Mouse (Mus musculus) midbrain, embryonic 10.5 days (tissue): ENCODE measurements around the gene Phf20. TPM values are rescaled to one million over a fixed set of nuclear protein-coding genes. Genes with fewer than 3 reads are reported as not detected.

Experiments
- DNase-seq: peaks from one replicate; pipeline ENCODE4 v3.0.0-alpha.2; 2017; ENCODE audit warnings: low spot score
- H3K27ac ChIP-seq: fragments of 300-500 bp; sonication (generic); replicated peaks from 2 replicates; pipeline ENCODE4 v1.5.1; 2016; ENCODE audit warnings: mild to moderate bottlenecking
- H3K27me3 ChIP-seq: fragments of 300-500 bp; sonication (generic); 2 replicates; pipeline ENCODE4 v1.6.1; 2016; ENCODE audit warnings: low read depth, mild to moderate bottlenecking; ENCODE audit not compliant: poor library complexity, severe bottlenecking
- H3K36me3 ChIP-seq: fragments of 300-500 bp; sonication (generic); 2 replicates; pipeline ENCODE4 v1.6.1; 2016; ENCODE audit warnings: mild to moderate bottlenecking, moderate library complexity
- H3K4me1 ChIP-seq: fragments of 300-500 bp; sonication (generic); 2 replicates; pipeline ENCODE4 v1.6.1; 2016
- H3K4me3 ChIP-seq: fragments of 300-500 bp; sonication (generic); 2 replicates; pipeline ENCODE4 v1.5.1; 2016; ENCODE audit warnings: mild to moderate bottlenecking, moderate library complexity
- H3K9me3 ChIP-seq: fragments of 300-500 bp; sonication (generic); replicated peaks from 2 replicates; pipeline ENCODE4 v1.6.1; 2016; ENCODE audit warnings: mild to moderate bottlenecking
- WGBS: fragments of 180-500 bp; shearing (Covaris S2); methylation state at CpG from one replicate; pipeline ENCODE4 v1.1.7; 2016; 5-methylcytosine and 5-hydroxymethylcytosine counted together
- polyA plus RNA-seq: library from polyadenylated mRNA; unstranded; fragments of >200 nt; fragmentation: Nextera tagmentation; extraction: Ambion mirVana; gene quantifications from 2 replicates; pipeline ENCODE4 v1.2.1, GENCODE M21; 2016

Phf20 gene
- polyA plus RNA-seq: 75.5 and 82.8 TPM in 2 replicates

- WGBS: under 1% methylated on average over 78 of the region's 88 CpGs
- H3K4me3 ChIP-seq: peak within 1 kb of the TSS; percentile 79
- H3K9me3 ChIP-seq: no peaks in the 10 kb centered on the region; the same call in 1 of the 2 replicates
- peaks cover 29% of the 10 kb centered on the region for H3K36me3 ChIP-seq
- H3K27ac ChIP-seq: peak within 1 kb of the TSS; percentile 98
- peak; percentile 99 for DNase-seq
- no peaks in the 10 kb centered on the region for H3K27me3 ChIP-seq
- H3K4me1 ChIP-seq: peaks cover 34% of the 10 kb centered on the region
These were observed at the start of gene Phf20 for GRCm38 (mm10) chr2:156196302-156197128. Gene Phf20, plus strand, starts transcription at chr2:156196466.

DNA sequence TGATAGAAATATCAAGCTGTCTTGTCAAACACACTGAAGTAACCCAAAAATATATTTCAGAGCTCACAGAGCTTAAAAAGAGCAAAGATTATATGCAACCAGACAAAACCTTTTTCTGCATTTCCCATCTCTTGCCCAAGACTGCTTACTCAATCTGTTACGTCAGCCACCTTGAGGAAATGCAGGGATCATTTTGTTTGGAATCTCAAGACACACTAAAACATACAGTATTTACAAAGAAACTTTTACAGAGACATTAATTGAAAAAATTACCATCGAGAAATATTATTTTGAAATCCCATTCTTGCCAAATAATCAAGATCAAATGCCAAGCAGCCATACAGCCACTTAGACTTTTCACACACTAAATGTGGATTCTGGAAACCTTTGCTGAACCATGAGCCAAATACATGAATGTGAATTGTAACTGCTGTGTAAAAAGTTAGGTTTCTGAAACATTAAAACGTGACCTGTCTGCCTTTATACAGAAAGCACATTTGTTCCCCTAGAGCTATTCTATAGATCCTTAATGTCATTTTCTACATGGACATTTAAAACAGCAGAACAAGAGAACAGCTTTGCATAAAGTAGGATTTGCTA, 48.9 kb upstream of the Phf20 start:
- H3K9me3 ChIP-seq: no peaks in the 10 kb centered on the region
- no peak overlapping the region for H3K27ac ChIP-seq
- DNase-seq: no peak
- peaks cover 22% of the 10 kb centered on the region for H3K4me1 ChIP-seq
- H3K27me3 ChIP-seq: no peaks in the 10 kb centered on the region
- H3K36me3 ChIP-seq: peaks cover 66% of the 10 kb centered on the region
- H3K4me3 ChIP-seq: no peak overlapping the region
- WGBS: 93% methylated on average over 3 of the region's 3 CpGs

GRCm38 (mm10) chr2:156151538-156151937, 44.7 kb upstream of the Phf20 start:
- no peaks in the 10 kb centered on the region for H3K9me3 ChIP-seq
- peaks cover 100% of the 10 kb centered on the region for H3K36me3 ChIP-seq
- H3K27ac ChIP-seq: no peak overlapping the region
- H3K4me1 ChIP-seq: no peaks in the 10 kb centered on the region
- DNase-seq: no peak
- H3K4me3 ChIP-seq: no peak overlapping the region
- no peaks in the 10 kb centered on the region for H3K27me3 ChIP-seq

- 98% methylated on average over 1 of the region's 1 CpGs for WGBS
- no peak overlapping the region for H3K4me3 ChIP-seq
- H3K9me3 ChIP-seq: no peaks in the 10 kb centered on the region
- peaks cover 99% of the 10 kb centered on the region for H3K36me3 ChIP-seq
- DNase-seq: no peak
- no peaks in the 10 kb centered on the region for H3K4me1 ChIP-seq
- no peaks in the 10 kb centered on the region for H3K27me3 ChIP-seq
- no peak overlapping the region for H3K27ac ChIP-seq
These were observed 30.8 kb upstream of the Phf20 start for GRCm38 (mm10) chr2:156165478-156165877.

DNA sequence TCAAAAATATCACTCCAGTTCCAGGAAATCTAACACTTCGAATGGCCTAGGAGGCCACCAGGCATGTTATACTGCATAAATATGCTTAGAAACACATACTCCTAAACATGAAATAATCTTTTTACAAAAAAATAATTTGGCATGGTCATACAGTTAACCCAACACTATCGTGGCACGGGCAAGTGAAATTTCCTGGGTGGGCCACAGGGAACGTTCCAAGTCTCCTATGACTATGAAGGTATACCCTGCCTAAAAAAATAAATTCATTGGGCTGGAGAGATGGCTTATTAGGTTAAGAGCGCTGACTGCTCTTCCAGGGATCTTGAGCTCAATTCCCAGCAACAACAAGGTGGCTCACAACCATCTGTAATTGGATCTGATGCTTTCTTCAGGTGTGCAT, 29.7 kb upstream of the Phf20 start:
- H3K27ac ChIP-seq: no peak overlapping the region
- peaks cover 99% of the 10 kb centered on the region for H3K36me3 ChIP-seq
- no peak for DNase-seq
- no peak overlapping the region for H3K4me3 ChIP-seq
- H3K9me3 ChIP-seq: no peaks in the 10 kb centered on the region
- no peaks in the 10 kb centered on the region for H3K4me1 ChIP-seq
- H3K27me3 ChIP-seq: no peaks in the 10 kb centered on the region
- 94% methylated on average over 5 of the region's 5 CpGs for WGBS

GRCm38 (mm10) chr2:156177079-156177478, 19.2 kb upstream of the Phf20 start:
- no peak for DNase-seq
- H3K27ac ChIP-seq: no peak overlapping the region
- WGBS: 94% methylated on average over 6 of the region's 6 CpGs
- H3K4me1 ChIP-seq: peaks cover 37% of the 10 kb centered on the region
- H3K9me3 ChIP-seq: no peaks in the 10 kb centered on the region
- no peak overlapping the region for H3K4me3 ChIP-seq
- peaks cover 69% of the 10 kb centered on the region for H3K36me3 ChIP-seq
- no peaks in the 10 kb centered on the region for H3K27me3 ChIP-seq

- Histone ChIP-seq H3K9me3 (no peaks in the 10 kb centered on the region), H3K4me1 (peaks cover 37% of the 10 kb centered on the region), H3K27ac (no peak overlapping the region), H3K4me3 (peak overlapping the region; percentile 100), H3K36me3 (peaks cover 63% of the 10 kb centered on the region), H3K27me3 (no peaks in the 10 kb centered on the region)
- DNase-seq: no peak
- WGBS: 89% methylated on average over 7 of the region's 7 CpGs
These were observed 18.6 kb upstream of the Phf20 start for GRCm38 (mm10) chr2:156177651-156178050.

DNA sequence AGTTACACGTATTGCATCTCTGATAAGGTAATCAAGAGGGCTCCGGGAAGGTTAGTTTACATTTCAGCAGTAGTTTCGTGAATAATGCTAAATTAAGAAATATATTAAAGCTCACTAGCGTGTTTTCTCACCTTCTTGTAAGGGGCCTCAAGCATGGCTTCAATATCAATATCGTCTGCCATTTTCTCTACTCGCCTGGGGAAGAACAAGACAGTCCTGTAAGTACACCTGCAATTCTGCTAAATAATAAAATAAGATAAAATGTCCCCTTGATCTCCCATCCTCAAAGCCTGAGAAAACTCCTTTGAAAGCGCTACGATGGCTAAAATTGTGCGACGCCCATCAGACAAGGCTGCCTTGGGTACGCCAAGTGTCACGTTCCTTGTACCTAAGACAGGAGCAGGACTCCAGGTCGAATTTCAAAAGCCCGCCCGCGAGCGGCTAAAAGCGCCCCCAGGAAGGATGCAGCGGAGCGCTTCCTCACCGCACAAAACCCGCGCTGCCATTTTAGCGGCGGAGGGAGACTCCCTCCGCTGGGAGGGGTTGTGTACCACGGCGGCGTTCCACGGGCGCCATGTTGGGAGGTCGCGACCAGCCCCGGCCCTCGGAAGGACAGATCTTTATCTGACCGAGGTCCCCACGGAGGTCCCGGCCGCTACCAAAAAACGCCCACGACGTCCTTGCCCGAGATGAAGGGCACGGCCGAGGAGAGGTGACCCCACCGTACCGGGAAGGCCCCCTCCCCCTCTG, 17.0 kb upstream of the Phf20 start:
- Histone ChIP-seq H3K27ac (peak overlapping the region; percentile 100), H3K36me3 (peaks cover 48% of the 10 kb centered on the region), H3K27me3 (no peaks in the 10 kb centered on the region), H3K4me3 (peak overlapping the region; percentile 100), H3K9me3 (no peaks in the 10 kb centered on the region), H3K4me1 (peaks cover 37% of the 10 kb centered on the region)
- peak; percentile 81 for DNase-seq
- WGBS: 1% methylated on average over 47 of the region's 47 CpGs

DNA sequence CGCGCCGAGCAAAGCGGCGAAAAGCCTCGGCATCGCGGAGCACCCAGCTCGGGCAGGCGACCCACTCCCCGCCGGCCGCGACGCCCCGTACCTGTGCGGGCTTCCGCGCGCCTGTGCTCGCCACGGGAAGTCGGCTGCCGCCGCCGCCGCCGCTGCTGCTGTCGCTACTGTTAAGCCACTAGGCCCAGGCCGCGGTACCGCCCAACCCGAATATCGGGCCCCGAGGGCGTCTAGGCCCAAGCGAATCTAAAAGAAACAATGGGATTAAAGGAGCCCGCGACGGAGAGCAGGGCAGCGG, 16.5 kb upstream of the Phf20 start:
- WGBS: under 1% methylated on average over 41 of the region's 41 CpGs
- DNase-seq: no peak
- Histone ChIP-seq H3K27ac (peak overlapping the region; percentile 100), H3K4me3 (peak overlapping the region; percentile 100), H3K9me3 (no peaks in the 10 kb centered on the region), H3K36me3 (peaks cover 43% of the 10 kb centered on the region), H3K27me3 (no peaks in the 10 kb centered on the region), H3K4me1 (peaks cover 37% of the 10 kb centered on the region)

DNA sequence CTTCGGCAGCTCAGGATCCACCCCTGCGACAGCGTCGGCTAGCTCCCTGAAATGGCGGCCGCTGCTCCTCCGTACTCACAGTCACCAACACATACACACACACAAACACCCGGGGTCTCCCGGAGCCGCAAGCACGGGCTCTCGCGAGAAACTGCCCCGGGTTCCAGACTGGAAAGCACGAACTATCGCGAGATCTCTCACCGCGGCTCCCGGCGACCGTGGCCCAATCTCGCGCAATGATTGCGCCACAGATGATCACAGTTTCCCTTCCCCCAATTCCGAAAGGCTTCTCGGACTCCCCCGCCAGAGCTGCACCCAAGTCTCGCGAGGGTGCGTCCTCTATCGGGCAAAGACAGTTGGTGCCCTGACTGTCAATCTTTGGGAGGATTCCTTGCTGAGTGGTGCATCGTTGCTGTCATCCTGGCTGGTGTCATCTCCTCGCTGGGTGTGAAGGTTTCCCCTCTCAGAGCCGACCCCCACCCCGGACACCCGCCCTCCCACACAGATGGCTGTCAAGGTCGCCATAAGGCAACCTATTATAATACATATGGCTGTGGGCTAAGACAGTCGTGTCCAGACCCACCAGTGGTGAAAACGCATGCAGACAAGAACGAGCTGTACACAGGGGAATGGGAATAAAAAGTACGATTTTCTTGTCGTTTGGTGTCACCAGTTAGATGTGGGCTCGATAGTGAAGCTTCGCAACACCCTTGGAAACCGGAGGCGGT, 16.0 kb upstream of the Phf20 start, which contains the start of gene Rbm39:
TSS of gene Rbm39 (minus strand) at position 145 of the 728 bp plus-strand sequence.
- Histone ChIP-seq H3K9me3 (no peaks in the 10 kb centered on the region), H3K27ac (peak within 1 kb of the TSS; percentile 100), H3K36me3 (peaks cover 37% of the 10 kb centered on the region), H3K4me1 (peaks cover 37% of the 10 kb centered on the region), H3K4me3 (peak within 1 kb of the TSS; percentile 100), H3K27me3 (no peaks in the 10 kb centered on the region)
- under 1% methylated on average over 47 of the region's 47 CpGs for WGBS
- DNase-seq: peak; percentile 100

GRCm38 (mm10) chr2:156180824-156181590, 15.3 kb upstream of the Phf20 start:
- Histone ChIP-seq H3K9me3 (no peaks in the 10 kb centered on the region), H3K36me3 (peaks cover 30% of the 10 kb centered on the region), H3K4me3 (peak overlapping the region; percentile 100), H3K27me3 (no peaks in the 10 kb centered on the region), H3K27ac (peak overlapping the region; percentile 100), H3K4me1 (peaks cover 37% of the 10 kb centered on the region)
- WGBS: 18% methylated on average over 8 of the region's 8 CpGs
- no peak for DNase-seq

- Histone ChIP-seq H3K4me3 (no peak overlapping the region), H3K27ac (no peak overlapping the region), H3K4me1 (peaks cover 34% of the 10 kb centered on the region), H3K27me3 (no peaks in the 10 kb centered on the region), H3K9me3 (no peaks in the 10 kb centered on the region), H3K36me3 (peaks cover 24% of the 10 kb centered on the region)
- 68% methylated on average over 2 of the region's 2 CpGs for WGBS
- no peak for DNase-seq
These were observed 14.7 kb upstream of the Phf20 start for GRCm38 (mm10) chr2:156181592-156181991.
